Mouse (Mus musculus) intestine, postnatal 0 days (tissue): Measurements from ENCODE around the gene Cdk2ap2. TPM values are rescaled to one million over a fixed set of nuclear protein-coding genes. Genes with fewer than 3 reads are reported as not detected.
"Not testable (repeated sequence)": the region's sequence is repeated elsewhere in the genome, so short reads cannot be mapped to it uniquely, and the experiment has no call there.

Experiments used
- ATAC-seq: fragments of 200-750 bp; cut with Nextera tagmentation; 2 replicates; pipeline ENCODE4 v1.8.0; 2017; ENCODE audit warnings: mild to moderate bottlenecking, moderate TSS enrichment, moderate library complexity
- H3K27ac ChIP-seq: fragments of 300-500 bp; sonication (generic); 2 replicates; pipeline ENCODE4 v1.5.1; 2014; ENCODE audit warnings: mild to moderate bottlenecking, low read depth, low read length, moderate library complexity
- H3K27me3 ChIP-seq: fragments of 300-500 bp; sonication (generic); replicated peaks from 2 replicates; pipeline ENCODE4 v1.6.1; 2014; ENCODE audit warnings: low read length, mixed read lengths; ENCODE audit not compliant: control insufficient read depth, insufficient read depth
- H3K36me3 ChIP-seq: fragments of 300-500 bp; sonication (generic); 2 replicates; pipeline ENCODE4 v1.6.1; 2014; ENCODE audit warnings: mild to moderate bottlenecking, moderate library complexity; ENCODE audit not compliant: control insufficient read depth, insufficient read depth
- H3K4me1 ChIP-seq: fragments of 300-500 bp; sonication (generic); replicated peaks from 2 replicates; pipeline ENCODE4 v1.6.1; 2014; ENCODE audit warnings: antibody characterized with exemption, low read length, mixed read lengths; ENCODE audit not compliant: control insufficient read depth, insufficient read depth
- H3K4me2 ChIP-seq: fragments of 300-500 bp; sonication (generic); replicated peaks from 2 replicates; pipeline ENCODE4 v1.6.1; 2014; ENCODE audit warnings: low read depth, mild to moderate bottlenecking, moderate library complexity
- H3K4me3 ChIP-seq: fragments of 300-500 bp; sonication (generic); 2 replicates; pipeline ENCODE4 v1.5.1; 2014; ENCODE audit warnings: low read depth, low read length
- H3K9ac ChIP-seq: fragments of 300-500 bp; sonication (generic); 2 replicates; pipeline ENCODE4 v1.6.1; 2014; ENCODE audit warnings: mild to moderate bottlenecking, low read depth, low read length
- H3K9me3 ChIP-seq: fragments of 300-500 bp; sonication (generic); 2 replicates; pipeline ENCODE4 v1.6.1; 2016; ENCODE audit warnings: mixed run types; ENCODE audit not compliant: control insufficient read depth
- CTCF ChIP-seq: sonication (generic); IDR thresholded peaks from 2 replicates; pipeline ENCODE4 v1.5.1; 2016; ENCODE audit warnings: low read depth, mild to moderate bottlenecking, control low read depth, antibody characterized with exemption, moderate library complexity
- WGBS: fragments of 180-500 bp; shearing (Covaris S2); extraction: QIAGEN DNeasy Blood & Tissue Kit; methylation state at CpG from one replicate; pipeline ENCODE4 v1.1.7; 2014; 5-methylcytosine and 5-hydroxymethylcytosine counted together
- polyA plus RNA-seq: library from polyadenylated mRNA; unstranded; fragments of >200 nt; fragmentation: Nextera tagmentation; extraction: Ambion mirVana; gene quantifications from 2 replicates; pipeline ENCODE4 v1.2.1, GENCODE M21; 2015

Cdk2ap2 gene
- polyA plus RNA-seq, 1 experiment from 2014 or later = 108 TPM

GRCm38 (mm10) chr19:4134354-4134753 is 37.4 kb downstream of the Cdk2ap2 start:
- no peak overlapping the region for H3K27ac ChIP-seq
- no peaks in the 10 kb centered on the region for H3K27me3 ChIP-seq
- ATAC-seq = no peak
- H3K4me1 ChIP-seq = no peaks in the 10 kb centered on the region
- 87% methylated on average over 4 of the region's 4 CpGs for WGBS
- H3K4me2 ChIP-seq = no peak overlapping the region
- no peak overlapping the region for H3K4me3 ChIP-seq
- no peak for TF ChIP-seq CTCF
- no peaks in the 10 kb centered on the region for H3K9me3 ChIP-seq
- peaks cover 33% of the 10 kb centered on the region for H3K36me3 ChIP-seq
- H3K9ac ChIP-seq = no peak overlapping the region

GRCm38 (mm10) chr19:4135229-4135962 is 38.4 kb downstream of the Cdk2ap2 start:
- peaks cover 23% of the 10 kb centered on the region for H3K36me3 ChIP-seq
- H3K9me3 ChIP-seq, H3K27me3 ChIP-seq, H3K4me2 ChIP-seq, ATAC-seq, H3K4me1 ChIP-seq, H3K9ac ChIP-seq, H3K4me3 ChIP-seq, H3K27ac ChIP-seq: not testable (repeated sequence)
- WGBS = 81% methylated on average over 6 of the region's 6 CpGs

GRCm38 (mm10) chr19:4135963-4136345 is 39.0 kb downstream of the Cdk2ap2 start:
- not testable (repeated sequence) for H3K4me3 ChIP-seq, H3K27me3 ChIP-seq, H3K27ac ChIP-seq, H3K4me1 ChIP-seq, H3K4me2 ChIP-seq, H3K9me3 ChIP-seq, H3K9ac ChIP-seq
- peaks cover 22% of the 10 kb centered on the region for H3K36me3 ChIP-seq
- TF ChIP-seq CTCF = peak; percentile 70
- ATAC-seq = peak; percentile 66
- WGBS = 17% methylated on average over 8 of the region's 8 CpGs

- Histone ChIP-seq H3K36me3 (peaks cover 17% of the 10 kb centered on the region), H3K4me3 (no peak overlapping the region), H3K9ac (no peak overlapping the region), H3K27ac (no peak overlapping the region), H3K4me2 (no peak overlapping the region), H3K9me3 (no peaks in the 10 kb centered on the region), H3K4me1 (no peaks in the 10 kb centered on the region), H3K27me3 (no peaks in the 10 kb centered on the region)
- no peak for ATAC-seq
- no peak for TF ChIP-seq CTCF
- 87% methylated on average over 5 of the region's 5 CpGs for WGBS
Observed at GRCm38 (mm10) chr19:4136463-4136862, 39.5 kb downstream of the Cdk2ap2 start.

- TF ChIP-seq CTCF = no peak
- Histone ChIP-seq H3K4me1 (no peaks in the 10 kb centered on the region), H3K4me2 (no peak overlapping the region), H3K9ac (no peak overlapping the region), H3K27me3 (no peaks in the 10 kb centered on the region), H3K27ac (no peak overlapping the region), H3K4me3 (no peak overlapping the region), H3K36me3 (peaks cover 2% of the 10 kb centered on the region; the same call in 1 of the 2 replicates), H3K9me3 (no peaks in the 10 kb centered on the region)
- 71% methylated on average over 5 of the region's 5 CpGs for WGBS
- ATAC-seq = no peak
Observed at GRCm38 (mm10) chr19:4137913-4138312, 40.9 kb downstream of the Cdk2ap2 start.

GRCm38 (mm10) chr19:4139446-4139845 is 42.5 kb downstream of the Cdk2ap2 start, which contains the start of gene Gpr152:
Gene Gpr152, plus strand, starts transcription at chr19:4139787.
- no peak within 1 kb of the TSS for H3K9ac ChIP-seq
- no peak for TF ChIP-seq CTCF
- no peak within 1 kb of the TSS for H3K27ac ChIP-seq
- H3K27me3 ChIP-seq = no peaks in the 10 kb centered on the region
- H3K4me3 ChIP-seq = no peak within 1 kb of the TSS
- no peaks in the 10 kb centered on the region for H3K36me3 ChIP-seq
- H3K4me2 ChIP-seq = no peak within 1 kb of the TSS
- WGBS = 86% methylated on average over 2 of the region's 2 CpGs
- no peaks in the 10 kb centered on the region for H3K4me1 ChIP-seq
- no peaks in the 10 kb centered on the region for H3K9me3 ChIP-seq
- ATAC-seq = no peak
